Mouse (Mus musculus): ENCODE data around the gene Gpx3.
"Not testable (repeated sequence)": the region's sequence is repeated elsewhere in the genome, so short reads cannot be mapped to it uniquely, and the experiment has no call there.

Gpx3 gene

DNA sequence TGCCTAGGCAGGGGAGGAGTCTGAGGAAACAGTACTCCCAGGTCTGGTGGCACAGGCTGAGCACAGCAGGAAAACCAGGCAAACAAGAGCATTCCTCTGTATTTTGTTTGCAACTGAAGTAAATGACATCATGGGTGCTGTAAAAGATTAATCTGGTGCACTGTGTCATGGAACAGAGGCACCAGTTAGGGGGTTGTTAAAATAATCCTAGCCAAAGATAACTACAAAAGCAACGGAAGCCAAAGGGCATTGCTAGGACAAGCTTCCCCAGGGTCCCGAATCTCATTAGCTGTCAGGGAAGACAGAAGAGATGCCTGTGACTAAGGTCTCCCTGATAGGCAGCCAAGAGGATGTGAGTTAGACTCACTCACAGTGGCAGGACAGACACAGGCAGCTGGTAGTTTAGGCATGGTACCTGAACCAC, 21.2 kb upstream of the Gpx3 start:
- DNase-seq, result no peak

DNA sequence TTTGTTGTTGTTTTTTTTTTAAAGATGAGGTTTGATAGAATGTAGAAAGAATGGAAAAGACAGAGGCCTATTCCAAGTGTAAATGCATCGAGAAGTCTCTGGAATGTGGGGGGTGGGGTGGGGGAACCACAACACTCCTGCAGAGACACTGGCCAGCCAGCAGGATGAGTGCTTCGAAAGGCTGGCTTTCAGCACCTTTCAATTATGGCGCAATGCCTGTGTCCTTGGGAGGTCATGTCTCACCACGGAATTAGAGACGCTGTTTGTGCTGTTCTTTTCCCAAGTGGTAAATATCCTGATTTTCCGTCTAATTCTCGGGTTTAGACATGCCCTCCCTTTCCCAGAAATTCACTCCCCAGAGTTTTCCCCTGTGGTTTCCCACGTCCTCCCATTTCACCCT, 19.6 kb upstream of the Gpx3 start:
- no peak for DNase-seq

DNA sequence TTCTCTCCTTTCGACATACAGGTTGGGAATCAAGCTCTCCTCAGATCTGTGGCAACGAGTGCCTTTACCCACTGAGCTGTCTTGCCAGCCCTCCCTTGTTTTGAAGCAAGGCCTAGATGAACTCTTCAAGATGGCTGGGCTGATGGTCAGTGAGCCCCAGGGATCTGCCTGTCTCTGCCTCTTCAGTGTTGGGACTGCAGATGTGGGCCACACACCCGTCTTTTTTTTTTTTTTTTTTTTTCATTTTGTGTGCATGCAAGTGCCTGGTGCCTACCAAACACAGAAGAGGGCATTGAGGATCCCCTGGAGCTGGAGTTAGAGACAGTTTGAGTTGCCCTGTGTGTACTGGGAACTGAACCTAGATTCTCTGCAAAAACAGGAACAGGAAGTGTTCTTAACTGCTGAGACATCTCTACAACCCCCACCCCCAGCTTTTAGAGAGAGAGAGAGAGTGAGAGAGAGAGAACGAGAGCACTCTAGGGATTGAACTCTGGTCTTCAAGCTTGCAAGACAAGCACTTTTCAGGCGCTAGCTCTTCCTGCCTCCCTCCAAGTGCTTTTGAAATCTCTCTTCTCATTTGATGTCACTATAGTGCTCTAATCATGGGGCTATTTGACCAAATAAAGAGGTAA, 17.9 kb upstream of the Gpx3 start:
- no peak for DNase-seq

DNA sequence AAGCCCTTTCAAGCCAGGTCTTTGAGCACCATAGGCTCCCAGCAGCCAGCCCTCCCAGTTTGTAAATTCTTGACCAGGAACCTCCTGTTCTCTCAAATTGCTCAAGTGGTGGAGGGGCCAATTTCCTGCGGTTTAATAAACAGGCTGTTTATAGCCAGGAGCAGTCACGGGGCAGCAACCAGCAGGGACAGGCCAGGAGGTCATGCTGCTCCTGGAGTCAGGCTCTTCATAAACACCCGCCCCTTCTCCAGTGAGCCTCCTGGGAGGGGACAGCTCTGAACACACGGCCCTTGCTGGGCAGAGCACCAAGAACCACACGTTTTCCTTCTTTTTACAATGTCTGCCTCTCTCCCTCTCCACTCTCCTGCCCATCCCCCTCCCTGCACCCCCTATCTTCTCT, 17.3 kb upstream of the Gpx3 start:
- DNase-seq, result no peak

DNA sequence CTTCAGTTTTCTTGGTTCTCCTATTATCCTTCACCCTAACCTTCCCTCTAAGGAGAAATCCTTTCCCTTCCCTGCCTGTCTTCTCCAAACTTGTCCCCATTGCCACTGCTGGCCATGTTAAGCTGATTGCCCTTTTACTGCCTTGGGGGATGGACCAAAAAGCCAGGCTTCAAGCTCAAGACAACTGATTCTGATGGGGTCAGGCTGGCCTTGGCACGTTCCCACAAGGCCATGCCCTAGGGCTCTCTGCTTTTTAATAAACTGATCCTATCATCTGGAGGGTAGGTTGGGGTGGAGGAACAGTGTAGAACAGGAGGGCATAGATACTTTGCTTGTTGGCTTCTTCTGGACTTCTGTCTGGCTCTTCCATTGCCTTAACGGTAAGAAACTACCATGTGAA, 16.8 kb upstream of the Gpx3 start:
- no peak for DNase-seq

DNA sequence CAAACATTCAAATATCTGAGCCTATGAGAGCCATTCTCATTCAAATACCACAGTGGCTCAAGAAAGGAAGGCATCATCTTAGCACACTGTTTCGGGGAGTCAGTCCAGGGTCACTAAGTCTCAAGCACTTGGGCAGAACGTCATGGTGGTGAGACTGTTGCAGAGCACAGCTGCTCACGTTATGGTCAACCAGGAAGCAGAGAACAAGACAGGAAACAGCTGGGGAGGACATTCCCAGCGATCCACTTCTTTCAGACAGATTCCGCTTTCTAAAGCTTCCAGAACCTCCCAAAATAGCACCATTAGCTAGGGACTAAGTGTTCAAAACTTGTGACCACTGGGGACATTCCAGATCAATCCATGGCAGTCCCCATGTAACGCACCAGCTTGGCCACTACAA, 14.3 kb upstream of the Gpx3 start:
- no peak for DNase-seq

DNA sequence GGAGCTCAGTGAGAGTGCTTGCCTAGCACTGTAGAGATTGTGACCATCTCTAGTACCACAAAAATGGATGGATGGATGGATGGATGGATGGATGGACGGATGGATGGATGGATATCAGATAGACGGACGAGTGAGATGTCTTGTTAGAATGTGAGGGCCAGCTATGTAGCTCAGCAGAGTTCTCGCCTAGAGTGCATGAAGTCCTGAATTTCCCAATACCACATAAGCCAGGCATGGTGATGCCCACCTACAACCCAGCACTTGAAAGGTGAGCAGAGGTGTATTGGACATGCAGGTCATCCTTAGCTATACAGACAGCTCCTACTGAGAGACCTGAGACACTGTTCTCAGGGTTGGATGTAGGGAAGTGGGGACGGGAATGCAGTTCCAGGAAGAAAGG, 10.9 kb upstream of the Gpx3 start:
- DNase-seq, result no peak

DNA sequence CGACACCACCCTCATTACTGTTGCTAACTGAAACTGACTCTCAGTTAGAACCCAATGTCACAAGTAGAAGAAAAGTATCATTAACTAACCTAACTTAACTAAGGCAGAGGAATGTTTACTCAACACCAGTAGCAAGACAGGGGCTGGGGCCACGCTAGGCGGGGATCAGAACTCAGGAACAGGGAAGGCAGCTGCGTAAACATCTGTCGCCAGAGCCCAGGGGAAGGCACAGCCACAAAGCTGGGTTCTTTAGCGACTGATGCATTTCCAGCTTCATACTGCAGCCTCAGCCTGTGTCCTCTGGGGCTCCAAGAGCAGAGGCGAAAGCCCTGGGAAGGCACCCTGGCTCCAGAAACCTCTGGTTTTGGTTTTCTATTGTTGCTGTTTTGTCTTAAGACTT, 10.2 kb upstream of the Gpx3 start:
- DNase-seq, result no peak

DNA sequence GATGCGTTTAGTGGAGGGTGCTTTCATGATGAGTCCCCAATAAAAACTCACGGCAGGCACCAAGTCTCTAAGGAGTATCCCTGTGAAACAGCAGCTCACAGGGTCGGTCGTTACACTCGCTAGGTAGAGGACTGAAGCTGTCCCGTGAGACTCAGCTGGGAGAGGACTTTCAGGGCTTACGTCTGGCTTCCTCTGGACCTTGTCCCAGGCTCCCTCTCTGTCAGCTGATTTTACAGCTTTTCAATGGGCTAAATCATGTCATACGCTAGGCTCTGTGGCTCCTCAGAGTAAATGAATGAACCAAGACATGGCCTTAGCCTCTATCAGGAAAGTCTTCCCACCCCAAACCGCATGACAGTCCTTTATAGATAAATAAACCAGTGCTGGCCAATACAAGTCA, 7.7 kb upstream of the Gpx3 start:
- DNase-seq, result no peak

DNA sequence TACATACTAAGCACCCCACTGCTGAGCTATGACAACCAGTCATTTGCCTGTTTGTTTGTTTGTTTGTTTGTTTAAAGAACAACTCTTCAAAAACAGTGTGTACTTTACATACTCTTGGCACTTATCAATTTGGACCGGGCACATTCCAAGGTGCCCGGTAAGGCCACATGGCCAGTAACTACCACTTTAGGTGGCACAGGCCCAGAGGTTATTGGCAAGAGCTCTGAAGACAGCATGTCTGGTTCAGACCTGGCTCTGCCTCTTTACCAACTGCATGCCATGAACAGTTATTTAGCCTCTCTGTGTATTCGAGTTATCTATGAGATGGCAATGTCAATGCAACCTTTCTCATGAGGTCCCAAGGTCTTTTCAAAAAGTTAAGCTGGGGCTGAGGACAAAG, 5.6 kb upstream of the Gpx3 start:
- not testable (repeated sequence) for DNase-seq

DNA sequence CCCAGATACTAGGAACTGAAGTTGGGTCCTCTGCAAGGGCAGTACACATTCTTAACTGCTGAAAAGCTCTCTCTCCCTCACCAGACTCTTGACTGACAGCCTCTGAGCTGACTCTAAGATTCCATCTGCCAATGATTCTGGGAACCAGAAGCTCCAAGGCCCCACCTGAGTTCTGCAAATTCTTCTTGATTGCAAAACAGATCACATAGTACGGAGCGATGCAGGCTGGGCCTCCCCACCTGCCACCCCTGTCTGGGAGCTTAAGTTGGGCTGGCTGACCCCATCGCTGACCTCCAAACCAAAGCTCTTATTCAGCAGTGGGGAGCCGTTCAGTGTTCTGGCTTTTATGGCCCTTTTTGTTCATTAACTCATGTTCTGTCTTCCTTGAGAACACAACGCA, 4.8 kb upstream of the Gpx3 start:
- no peak for DNase-seq

DNA sequence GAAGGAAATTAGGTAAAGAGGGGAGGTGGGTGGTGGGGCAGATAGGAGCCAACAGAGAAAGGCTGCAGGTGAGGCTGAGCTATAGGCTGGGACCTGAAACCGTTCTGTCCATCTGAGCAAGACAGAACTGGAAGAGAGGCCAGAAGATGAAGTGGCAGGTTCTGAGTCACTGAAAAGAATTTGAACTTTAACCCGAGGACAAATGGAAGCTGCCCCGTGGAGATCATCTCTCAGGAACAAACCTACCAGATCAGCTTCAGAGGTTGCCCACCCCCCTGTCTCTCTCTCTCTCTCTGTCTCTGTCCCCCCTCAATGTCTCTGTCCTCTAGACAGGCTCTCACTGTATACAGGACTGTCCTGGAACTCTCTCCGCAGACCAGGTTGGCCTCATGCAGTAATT, 2.6 kb upstream of the Gpx3 start:
- DNase-seq, result no peak

DNA sequence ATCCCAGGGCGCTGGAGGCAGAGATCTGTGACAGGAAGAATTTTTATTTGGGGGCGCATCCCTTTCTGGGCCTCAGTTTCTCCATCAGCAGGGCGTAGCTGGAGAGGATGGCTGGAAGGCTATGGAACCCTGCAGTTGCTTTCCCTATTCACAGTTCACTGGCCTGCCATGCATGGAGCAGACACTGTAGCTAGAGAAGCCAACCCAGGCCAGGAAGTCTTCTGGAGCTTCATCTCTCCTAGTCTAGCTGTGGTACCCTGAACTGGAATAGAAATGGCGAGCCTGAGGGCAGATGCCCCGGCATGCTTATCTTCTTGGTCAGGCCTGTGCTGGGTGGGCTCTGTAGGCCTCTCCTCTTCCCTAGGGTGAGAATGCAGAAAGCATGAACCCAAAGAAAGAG, 1.1 kb downstream of the Gpx3 start:
- no peak for DNase-seq

DNA sequence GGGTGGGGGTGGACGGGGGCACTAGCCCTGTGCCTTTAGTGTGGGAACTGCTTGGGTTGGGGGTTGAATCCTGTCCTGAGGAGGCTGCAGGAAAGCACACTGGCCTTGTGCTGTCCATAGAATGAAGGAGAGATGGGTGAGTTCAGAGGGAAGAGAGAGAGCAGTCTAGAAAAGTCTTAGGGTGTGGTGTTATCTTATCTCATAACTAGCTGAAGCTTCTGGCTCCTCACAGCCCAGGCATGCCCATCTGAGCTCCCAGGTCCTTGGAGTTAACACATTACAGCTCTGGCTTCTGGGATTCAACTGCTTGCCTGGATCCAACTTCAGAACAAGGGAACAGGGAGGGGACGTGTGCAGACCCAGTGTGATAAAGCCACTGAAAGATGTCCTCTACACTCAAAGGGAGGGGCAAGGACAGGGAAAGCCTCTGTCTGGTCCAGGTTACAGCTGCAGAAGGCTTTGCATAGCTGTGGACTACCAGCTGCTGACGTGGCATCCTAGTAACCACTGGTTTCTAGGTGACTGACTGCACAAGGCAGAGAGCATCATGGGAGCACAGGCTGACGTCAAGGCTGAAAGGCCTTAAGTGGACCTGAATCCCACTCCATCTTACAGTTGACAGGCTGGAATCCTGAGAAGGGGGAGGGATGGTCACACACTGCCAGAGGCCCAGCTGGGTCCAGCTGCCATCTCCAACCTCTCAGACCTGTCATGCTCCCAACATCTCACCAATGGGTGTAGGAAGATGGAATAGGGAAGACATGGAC, 1.9 kb downstream of the Gpx3 start:
- no peak for DNase-seq

DNA sequence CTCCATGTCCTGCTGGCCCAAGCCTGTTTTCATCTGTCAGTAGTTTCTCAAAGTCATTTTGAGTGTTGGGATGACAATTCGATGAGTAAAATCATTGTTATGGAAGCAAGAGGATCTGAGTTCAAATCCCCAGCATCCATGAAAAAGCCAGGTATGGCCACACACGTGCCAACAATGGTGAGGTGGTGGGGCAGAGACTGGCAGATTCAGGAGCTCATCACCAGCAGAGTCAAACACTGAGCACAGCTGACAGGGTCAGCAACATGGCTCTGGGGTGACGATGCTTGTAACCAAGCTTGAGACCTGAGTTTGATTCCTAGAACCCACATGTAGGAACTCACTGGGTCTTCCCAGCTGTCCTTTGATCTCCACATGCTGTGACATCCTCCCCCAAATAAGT, 2.8 kb downstream of the Gpx3 start:
- no peak for DNase-seq

DNA sequence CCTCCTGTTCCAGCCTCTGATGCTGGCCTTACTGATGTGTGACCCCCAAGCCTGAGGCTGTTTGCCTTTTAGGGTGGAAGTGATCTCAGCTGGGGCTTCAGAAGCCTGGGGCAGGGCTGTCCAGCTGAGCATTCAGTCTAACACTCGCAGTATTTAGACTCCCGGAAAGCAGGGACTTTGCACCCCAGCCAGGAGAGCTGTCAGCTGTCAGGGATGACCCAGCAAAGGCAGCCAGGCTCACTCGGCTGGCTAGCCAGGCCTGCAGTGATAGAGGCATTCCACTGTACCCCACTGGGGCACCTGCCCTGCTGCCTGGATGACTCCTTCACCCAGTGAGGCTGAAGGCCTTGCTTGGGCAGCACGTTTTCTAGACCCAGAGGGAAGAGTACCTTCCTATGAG, 3.7 kb downstream of the Gpx3 start:
- no peak for DNase-seq

DNA sequence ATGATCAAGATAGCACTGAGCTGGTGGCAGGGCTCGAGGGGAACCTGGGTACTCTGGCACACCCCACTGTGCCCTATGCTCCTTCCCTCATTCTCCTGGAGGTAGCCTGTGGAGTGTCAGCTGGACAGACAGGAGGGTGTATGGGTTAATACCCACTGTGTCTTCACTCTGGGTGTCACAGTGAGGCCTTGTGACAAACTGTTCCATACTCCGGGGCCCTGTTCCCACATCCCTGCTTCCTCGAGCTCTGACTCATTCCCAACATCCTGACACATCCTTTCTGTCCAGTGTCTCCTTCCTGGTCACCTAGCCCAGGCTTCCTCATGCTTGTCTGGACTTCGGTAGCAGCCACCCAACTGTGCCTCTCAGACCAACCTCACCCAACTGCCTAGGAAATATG, 4.2 kb downstream of the Gpx3 start:
- DNase-seq, result no peak

DNA sequence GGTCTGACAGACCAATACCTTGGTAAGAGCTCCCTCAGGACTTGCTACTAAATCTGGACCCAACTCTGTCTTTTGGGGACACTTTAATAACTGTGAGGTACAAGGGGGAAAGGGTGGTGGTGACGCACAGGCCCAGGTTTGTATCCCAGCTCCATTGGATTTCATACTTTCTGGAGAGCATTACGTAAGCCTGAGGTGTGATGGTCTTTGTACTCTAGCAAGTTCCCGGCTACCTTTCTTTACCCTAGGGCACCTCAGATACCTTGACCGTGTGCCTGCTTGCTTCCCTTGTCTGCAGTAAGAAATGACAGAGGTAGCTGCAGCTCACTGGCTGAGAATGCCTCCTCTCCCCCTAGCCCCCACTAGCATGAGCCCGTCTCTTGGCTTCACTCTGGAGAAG, 5.0 kb downstream of the Gpx3 start:
- DNase-seq, result no peak

DNA sequence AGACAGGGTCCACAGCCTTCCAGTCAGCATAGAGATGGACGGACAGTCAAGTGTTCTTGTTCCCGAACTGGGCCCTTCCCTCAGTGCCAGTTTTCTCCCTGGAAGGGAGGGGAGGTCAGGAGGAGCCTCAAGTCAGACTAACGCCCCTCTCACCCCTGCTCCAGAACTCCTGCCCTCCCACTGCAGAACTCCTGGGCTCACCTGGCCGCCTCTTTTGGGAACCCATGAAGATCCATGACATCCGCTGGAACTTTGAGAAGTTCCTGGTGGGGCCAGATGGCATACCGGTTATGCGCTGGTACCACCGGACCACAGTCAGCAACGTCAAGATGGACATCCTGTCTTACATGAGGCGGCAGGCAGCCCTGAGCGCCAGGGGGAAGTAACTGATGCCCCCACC, 7.0 kb downstream of the Gpx3 start:
- no peak for DNase-seq

DNA sequence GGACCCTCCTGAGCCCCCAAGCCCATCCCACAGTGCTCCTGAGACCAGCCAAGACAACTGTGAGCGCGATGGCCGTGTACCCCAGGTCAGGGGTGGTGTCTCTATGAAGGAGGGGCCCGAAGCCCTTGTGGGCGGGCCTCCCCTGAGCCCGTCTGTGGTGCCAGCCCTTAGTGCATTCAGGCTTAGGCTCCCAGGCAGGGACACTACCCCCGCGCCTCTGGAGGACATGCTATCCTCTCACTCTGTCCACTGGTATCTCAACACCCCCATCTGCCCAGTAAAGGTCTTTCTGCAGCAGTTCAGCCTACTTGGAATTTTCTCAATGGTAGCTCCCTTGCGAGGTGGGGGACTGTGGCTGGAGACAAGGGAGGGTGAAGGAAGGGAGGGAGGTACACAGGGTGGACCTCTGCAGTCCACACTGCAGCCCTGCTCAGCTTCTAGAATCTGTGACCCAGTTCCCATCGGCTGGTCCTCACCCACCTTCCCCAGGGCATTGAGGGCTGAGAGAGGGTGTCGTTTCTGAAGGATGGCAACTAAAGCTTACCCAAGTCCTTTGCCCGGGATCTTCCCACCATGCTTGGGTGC, 7.9 kb downstream of the Gpx3 start:
- no peak for DNase-seq

DNA sequence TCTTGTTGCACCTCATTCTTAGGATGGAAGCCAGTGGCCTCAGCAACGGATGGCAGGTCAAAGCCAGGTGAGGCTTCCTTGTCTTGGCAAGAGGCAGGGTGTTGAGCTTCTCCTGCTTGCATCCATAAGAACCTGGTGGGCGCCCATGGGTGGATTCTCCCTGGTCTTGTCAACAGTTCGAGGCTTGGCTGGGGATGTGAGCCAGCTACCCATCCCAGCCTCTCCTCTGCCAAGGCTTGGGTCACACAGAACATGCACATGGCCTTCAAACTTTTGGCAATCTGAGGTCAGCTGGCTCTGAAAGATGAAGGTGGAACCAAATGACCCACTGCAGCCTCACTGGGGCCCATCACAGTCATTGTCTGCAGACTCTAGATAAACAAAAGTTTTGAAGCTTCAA, 8.9 kb downstream of the Gpx3 start:
- no peak for DNase-seq

DNA sequence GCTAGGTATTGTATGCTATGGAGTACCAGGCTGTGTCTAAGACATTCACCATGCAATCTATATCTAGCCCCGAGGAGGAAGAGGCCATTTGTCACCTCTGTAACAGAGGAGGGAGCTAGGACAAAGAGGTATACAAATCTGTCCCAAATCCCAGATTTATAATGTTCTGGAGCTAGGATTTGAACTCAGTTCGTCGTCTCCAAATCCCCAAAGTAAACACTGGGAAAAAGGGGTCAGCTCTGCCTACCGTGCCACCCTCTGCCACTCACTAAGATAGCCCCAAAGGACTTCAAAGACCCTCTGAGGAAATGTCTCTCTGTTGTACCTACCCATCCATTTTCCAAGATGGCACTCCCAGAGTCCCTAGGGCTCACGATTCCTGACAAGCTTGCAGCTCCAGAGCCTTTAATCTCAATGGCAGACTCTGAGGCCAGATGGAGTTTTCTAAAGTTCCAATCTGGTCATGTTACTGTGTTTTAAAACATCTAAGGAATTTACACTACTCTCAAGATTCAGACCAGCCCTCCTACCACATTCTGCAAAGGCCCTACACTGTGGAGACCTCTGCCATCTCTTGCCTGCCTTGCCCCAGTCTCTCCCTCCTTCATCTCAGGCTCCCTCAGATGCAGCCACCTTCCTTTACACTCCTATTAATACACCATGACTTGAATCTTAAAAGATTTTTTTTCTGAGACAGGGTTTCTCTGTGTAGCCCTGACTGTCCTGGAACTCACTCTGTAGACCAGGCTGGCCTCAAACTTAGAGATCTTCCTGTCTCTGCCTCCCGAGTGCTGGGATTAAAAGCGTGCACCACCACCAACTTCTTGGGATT, 9.6 kb downstream of the Gpx3 start:
- DNase-seq, result no peak

DNA sequence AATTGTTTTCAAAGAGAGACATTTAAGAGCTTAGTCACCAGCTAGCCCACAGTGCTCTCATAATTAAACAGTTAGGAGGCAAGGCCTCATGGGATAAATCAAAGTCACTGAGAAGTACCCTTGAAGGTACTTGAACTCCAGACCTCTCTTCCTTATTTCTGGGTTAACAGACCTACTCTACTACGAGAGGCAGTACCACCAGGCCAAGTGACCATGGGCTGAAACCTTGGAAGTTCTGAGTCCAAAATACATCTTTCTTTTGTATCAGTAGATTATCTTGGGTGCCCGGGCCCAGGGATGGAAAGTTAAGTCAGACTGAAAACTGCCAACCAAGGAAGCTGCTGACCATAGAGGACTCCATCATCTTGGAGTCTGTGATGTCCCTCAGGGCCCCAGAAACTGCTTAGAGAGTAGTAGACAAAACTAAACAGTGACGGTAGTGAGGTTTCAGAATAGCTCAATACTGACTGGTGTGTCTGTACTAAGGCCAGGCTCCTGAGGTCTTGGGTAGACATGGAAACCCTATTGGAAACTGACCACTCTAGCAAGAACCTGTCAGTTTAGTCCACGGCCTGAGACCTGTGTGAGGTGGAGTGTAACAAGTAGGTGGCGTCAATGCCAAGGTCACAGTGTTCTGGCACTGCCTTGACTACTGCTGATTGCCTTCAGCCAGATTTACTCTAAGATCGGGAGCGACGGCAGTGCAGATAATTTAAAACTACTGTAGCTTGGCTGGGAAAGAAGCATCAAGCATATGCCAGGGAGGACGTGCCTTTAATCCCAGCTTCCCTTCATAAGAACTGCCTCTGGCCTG, 10.5 kb downstream of the Gpx3 start:
- no peak for DNase-seq

Data from thymus, postnatal 14 days (tissue).